Mouse (Mus musculus): ENCODE measurements at regions not wholly inside any gene's neighbourhood (a gene's known extent, or its start where the extent isn't known, plus 50 kb on each side); places are given as distances from the start of the nearest gene placed in this dataset.

- ATAC-seq (ENCODE audit: poor library complexity, severe bottlenecking): no peak
Measured at GRCm38 (mm10) chr5:133124223-133124622, 581.1 kb upstream of the Auts2 start.

DNA sequence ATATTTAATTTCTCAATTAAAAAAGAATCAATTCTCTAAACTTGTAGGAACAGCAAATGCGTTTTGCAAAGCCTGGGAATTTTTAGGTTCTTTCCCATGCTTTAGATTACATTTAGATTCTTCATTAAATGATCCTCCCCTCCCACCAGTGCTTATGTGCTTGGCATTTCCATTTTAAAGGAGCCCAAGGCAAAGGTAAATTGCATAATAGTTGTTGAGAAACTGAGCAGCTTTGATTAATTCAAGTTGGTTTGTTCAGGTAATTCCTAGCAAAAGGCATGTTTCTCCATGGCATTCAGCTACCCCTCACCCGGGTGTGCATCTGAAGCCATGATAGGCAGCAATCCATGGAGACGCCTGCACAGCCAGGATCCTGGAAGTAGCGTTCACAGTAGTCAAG, 570.8 kb upstream of the Auts2 start:
- ATAC-seq (ENCODE audit: poor library complexity, severe bottlenecking): no peak

GRCm38 (mm10) chr5:133113183-133113582, 570.0 kb upstream of the Auts2 start:
- no peak for ATAC-seq (ENCODE audit: poor library complexity, severe bottlenecking)

DNA sequence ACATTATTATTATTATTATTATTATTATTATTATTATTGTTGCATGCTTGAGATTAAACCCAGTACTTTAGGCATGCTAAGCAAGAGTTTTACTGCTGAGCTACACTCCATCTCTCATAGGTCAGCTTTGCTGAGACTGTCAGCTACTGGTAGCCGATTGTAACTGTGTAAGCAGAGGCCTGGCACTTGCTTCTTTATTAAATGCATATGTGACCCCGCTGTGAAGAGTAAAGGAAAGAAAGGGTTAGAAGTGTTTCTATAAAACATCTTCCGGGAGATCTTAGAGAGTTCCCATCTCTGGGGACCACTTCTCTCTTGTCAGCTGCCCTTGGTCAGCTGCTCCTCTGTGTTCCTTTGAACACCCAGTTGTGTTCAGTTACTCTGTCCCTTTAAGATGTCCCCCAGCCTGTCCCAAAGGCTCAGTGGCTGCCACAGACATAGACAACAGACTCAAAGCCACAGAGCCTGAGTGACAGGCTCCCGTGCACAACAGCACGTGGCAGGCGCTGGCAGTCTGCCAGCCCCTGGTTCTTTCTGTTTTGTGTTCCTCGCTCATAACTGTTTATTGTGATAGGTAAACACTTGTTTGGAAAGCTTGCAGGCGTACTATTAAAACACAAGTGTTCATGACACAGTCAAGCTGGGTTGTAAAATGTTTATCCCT, 563.7 kb upstream of the Auts2 start:
- ATAC-seq (ENCODE audit: poor library complexity, severe bottlenecking): no peak

DNA sequence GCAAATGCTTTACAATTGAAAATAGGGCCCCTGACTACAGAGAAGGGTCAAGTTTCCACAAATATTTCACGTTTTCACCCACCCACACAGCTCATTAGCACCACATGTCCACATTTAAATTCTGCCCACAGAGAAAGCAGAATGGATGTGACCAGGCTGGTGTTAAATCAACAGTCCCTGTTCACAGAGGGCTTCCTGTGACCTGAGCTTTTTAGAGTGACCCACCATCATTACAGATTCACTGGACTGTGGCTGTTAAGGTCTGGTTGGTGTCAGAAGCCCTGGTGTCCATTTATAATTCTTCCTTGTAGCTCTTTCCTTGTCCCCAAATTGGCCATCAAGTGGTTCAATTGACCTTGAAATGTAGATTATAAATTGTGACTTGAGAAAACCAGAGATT, 553.2 kb upstream of the Auts2 start:
- ATAC-seq (ENCODE audit: poor library complexity, severe bottlenecking): no peak

DNA sequence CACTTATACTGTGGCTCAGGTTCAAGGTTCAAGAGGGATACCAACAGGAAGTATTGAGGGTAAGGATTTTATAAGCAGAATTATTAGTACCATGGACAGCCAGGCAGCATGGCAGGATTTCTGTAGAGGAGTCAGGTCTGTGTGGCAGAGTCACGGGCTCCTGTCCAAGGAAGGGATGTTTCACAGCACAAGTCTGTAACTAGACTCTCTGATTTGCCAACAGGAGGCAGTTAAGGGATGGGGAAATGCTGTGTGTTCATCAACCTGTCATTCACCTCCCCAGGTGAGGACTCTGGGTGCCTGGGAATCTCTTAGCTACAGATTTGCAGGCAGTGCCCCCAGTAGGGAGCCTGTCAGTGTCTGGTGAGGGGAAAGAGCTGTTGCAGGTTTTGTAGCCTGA, 541.7 kb upstream of the Auts2 start:
- ATAC-seq (ENCODE audit: poor library complexity, severe bottlenecking): no peak

- ATAC-seq (ENCODE audit: poor library complexity, severe bottlenecking): no peak
Measured at GRCm38 (mm10) chr5:133080751-133081150, 537.6 kb upstream of the Auts2 start.

GRCm38 (mm10) chr5:133078916-133079315, 535.8 kb upstream of the Auts2 start:
- no peak for ATAC-seq (ENCODE audit: poor library complexity, severe bottlenecking)

GRCm38 (mm10) chr5:133078390-133078789, 535.2 kb upstream of the Auts2 start:
- ATAC-seq (ENCODE audit: poor library complexity, severe bottlenecking): no peak

GRCm38 (mm10) chr5:133073317-133073716, 530.2 kb upstream of the Auts2 start:
- ATAC-seq (ENCODE audit: poor library complexity, severe bottlenecking): no peak

DNA sequence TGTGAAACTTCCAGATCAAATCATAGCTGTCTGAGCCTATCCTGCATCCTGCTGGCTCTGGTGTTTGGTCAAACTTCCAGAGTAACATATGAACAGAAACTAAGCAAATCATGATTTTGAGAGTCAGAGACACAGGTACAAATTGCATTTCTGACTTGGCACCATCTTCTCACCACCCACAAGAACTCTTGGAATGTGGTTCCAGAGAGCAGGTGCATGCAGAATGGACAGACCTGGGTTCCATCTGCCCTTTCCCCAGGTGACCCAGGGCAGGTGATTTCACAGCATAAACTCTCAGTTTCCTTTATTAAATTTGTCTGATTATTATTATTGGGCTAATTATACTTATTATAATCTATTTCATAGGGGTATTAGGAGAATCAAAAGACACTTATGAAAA, 527.0 kb upstream of the Auts2 start:
- no peak for ATAC-seq (ENCODE audit: poor library complexity, severe bottlenecking)

DNA sequence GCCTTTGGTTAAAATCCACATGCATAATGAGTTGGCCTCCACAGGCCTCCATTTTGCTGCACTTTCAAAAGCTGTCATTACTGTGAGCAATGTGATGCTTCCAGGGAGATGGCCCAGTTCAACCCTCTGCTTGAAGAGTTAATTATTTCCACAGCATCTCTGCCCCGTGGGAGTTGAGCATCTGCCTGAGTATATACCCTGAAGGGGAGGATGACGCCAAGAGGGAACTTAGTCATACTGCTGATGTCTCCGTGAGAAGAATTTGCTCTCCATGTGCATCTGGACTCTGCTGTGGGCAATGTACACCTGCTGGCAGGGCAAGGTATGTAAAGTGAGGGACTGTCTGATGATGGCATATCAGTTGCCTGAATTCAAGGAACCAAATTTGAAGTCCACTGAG, 519.3 kb upstream of the Auts2 start:
- ATAC-seq (ENCODE audit: poor library complexity, severe bottlenecking): no peak

- ATAC-seq (ENCODE audit: poor library complexity, severe bottlenecking): no peak
Measured at GRCm38 (mm10) chr5:133047456-133047855, 504.3 kb upstream of the Auts2 start.

GRCm38 (mm10) chr5:133045637-133046036, 502.5 kb upstream of the Auts2 start:
- no peak for ATAC-seq (ENCODE audit: poor library complexity, severe bottlenecking)

DNA sequence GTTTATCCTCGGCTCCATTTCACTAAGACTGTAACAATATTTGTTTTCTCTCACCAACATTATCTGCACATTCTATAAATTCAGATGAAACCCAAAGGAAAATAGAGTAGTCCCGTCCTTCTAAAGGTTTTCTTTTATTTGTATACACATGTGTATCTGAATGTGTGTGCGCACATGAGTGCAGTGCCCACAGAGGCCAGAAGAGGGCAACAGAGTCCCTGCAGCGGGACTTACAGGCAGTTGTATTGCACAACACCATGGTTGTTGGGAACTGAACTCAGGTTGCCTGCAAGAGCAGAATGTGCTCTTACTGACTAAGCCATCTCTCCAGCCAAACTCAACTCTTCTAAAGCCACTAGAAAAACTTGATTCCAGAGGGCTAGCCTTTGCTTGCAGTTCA, 484.4 kb upstream of the Auts2 start:
- ATAC-seq (ENCODE audit: poor library complexity, severe bottlenecking): no peak

GRCm38 (mm10) chr5:133025121-133025520, 482.0 kb upstream of the Auts2 start:
- no peak for ATAC-seq (ENCODE audit: poor library complexity, severe bottlenecking)

GRCm38 (mm10) chr5:133020821-133021220, 477.7 kb upstream of the Auts2 start:
- ATAC-seq (ENCODE audit: poor library complexity, severe bottlenecking): no peak

GRCm38 (mm10) chr5:133020116-133020515, 477.0 kb upstream of the Auts2 start:
- no peak for ATAC-seq (ENCODE audit: poor library complexity, severe bottlenecking)

- ATAC-seq (ENCODE audit: poor library complexity, severe bottlenecking): no peak
Measured at GRCm38 (mm10) chr5:133010624-133011575, 467.8 kb upstream of the Auts2 start.

- no peak for ATAC-seq (ENCODE audit: poor library complexity, severe bottlenecking)
Measured at GRCm38 (mm10) chr5:132982866-132983265, 439.7 kb upstream of the Auts2 start.

DNA sequence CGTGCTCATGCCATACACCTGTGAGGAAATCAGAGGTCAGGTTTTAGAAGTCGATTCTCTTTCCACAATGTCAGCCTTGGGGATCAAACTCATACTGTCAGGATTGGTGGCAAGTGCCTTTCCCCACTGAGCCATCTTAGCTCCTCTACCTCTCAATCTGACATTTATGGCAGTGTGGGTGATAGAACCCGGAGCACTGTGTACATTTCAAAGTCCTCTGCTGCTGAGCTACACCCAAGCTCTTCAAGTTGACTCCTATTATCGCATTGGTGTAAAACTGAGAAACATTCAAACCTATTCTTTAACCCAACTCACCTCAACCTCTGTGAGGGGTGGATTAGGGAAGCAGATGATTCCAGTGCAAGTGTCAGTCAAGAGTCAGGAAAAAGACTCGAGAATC, 435.9 kb upstream of the Auts2 start:
- ATAC-seq (ENCODE audit: poor library complexity, severe bottlenecking): no peak

GRCm38 (mm10) chr5:132975303-132975932, 432.3 kb upstream of the Auts2 start:
- ATAC-seq (ENCODE audit: poor library complexity, severe bottlenecking): no peak
